Mouse (Mus musculus): ENCODE data around the gene Ror2.

Ror2 gene

DNA sequence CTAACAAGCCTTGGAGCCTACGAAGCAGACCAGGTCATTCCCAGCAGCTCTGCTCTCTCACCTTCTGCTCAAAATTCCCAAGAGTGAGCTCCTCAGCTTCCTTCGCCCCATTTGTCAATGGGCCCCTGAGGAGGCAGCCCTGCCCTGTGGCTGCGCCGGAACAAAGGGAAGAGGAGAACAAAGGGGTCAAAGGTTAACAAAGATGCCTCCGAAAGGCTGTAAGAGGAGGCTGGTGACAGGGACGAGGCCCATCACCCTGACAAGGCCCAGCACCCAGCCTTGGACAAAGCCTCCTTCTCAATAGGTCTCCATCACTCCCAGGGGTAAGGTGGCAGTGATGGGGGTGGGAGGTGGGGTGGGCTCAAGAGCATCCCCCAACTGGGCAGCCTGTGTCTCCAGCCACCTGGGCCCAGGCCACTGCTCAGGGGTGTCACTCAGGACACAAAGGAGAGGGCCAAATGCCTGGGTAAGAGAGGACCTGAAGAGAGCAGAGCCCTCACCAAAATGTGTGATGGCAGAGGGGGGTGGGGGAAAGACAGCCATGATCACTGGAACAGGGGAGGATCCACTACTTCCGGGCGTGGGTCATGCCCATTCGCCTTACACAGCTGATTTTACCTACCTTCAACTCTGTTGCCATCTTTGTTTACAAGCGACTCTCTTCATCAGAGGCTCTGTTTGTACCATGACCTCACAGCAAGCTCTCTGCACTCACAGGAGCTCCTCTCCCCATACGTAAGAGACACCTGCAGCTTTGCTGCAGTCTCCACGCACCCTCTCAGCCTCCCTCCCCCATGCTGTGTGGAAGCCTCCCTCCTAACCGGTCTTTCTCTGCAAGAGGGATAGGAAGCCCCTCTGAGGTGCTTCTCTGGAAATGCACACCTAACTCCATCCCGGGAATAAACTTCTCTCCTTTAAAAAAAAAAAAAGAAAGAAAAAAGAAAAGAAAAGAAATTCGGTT lies 51.8 kb downstream of the Ror2 start:
- no peak for DNase-seq (ENCODE audit: low read depth)

DNA sequence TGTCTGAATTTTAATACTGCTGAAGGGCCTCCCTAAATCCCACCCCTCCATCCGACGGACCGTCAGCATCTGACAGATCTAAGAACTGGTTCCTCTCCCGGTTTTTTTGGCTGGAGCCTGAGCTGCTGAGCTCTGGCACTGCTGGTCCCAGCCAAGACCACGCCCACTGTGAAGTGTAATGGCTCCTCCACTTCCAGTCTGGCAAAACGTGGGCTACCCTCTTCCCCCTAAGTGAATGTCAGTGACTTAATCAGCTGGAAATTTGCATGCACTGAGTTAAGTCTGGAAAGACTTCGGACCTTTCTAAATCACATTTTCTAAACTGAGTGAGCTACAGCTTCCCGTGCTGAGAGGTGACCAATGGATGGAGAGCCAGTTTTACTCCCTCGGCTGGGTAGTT lies 52.5 kb downstream of the Ror2 start:
- DNase-seq (ENCODE audit: low read depth) = peak; percentile 51

DNA sequence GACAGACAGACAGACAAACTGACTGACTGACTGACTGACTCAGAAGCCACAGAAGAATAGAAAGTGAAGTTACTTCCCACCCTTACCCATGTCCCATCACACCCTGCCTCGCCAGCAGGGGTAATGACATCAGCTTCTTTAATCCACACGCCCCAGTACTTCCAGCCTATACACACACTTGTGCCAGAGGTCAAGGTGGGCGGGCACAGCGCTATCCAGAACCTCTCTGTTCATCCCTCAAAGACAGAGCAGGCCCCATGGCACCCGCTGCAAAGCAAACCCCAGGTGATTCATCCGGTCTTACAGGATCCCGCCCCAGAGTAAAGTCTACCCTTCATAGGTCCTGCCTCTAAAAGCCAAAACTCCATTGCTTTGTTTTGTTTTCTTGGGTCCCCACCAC lies 53.5 kb downstream of the Ror2 start:
- no peak for DNase-seq (ENCODE audit: low read depth)

DNA sequence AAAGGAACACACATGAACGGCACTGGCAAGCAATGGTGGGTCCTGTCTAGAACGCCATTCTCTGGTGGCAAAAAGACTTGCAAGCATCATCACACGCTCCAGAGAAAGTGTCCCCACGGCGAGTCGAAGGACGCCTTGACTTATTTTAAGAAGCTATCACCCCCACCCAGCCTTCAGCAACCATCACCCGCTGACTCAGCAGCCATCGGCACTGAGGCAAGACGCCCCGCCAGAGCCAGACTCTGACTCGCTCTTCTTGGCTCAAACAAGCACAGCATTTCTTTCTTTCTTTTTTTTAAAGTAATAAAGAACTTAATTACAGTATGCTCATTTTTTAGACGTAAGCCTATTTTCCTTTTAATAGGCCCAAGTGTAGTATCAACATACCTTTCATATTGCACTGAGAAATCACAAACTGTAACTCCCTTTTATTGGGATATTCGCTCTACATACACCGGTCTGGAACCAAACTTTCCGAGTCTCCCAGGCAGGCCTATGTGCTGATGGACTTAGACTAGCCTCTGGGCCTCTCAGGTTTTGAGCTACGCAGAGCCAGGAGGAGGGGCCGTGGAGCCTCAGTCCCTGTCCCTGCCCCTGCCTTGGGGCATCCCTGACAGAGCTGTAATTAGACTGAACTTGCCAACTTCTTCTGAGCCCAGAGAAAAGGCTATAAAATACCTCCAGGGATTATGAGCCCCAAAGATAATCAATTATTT lies 55.3 kb downstream of the Ror2 start:
- DNase-seq (ENCODE audit: low read depth) = peak; percentile 69

GRCm38 (mm10) chr13:53227019-53227418 lies 58.9 kb downstream of the Ror2 start:
- no peak for DNase-seq (ENCODE audit: low read depth)

- DNase-seq (ENCODE audit: low read depth) = no peak
These were observed 59.5 kb downstream of the Ror2 start for GRCm38 (mm10) chr13:53226461-53226860.

GRCm38 (mm10) chr13:53225925-53226324 lies 60.0 kb downstream of the Ror2 start:
- no peak for DNase-seq (ENCODE audit: low read depth)

DNA sequence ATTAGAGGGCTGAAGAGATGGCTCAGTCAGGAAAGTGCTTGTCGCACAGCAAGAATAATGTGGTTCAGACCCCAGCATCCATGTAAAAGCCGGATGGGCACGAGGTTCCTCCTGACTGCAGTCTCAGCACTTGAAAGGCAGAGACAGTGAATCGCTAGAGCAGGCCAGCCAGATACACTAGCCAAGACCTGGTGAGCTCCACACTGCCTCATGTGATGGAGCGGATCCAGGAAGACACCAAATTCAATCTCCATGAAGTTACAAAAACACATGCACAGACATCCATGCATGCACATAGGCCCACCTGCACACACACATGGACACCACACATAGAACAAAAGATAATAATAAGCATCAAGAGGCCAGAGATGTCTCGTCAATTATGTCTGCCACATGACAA lies 64.7 kb downstream of the Ror2 start:
- no peak for DNase-seq (ENCODE audit: low read depth)

DNA sequence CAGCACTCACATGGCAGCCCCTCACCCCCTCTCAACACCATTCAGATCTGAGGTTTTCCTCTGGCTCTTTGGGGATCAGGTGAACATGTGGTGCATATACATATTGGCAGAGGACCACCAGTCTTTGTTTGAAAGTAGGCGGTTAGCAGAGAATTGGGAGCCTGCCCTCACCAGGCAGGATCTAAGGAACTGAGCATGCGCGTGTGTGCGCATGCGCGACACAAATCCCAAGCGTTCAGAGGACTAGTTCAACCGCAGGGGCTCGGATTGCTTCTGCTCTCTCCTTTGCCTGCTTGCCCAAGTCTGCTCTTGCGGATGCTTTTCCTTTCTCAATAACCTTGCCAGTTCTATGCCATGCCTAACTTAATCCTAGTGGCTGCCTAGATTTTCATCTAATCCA lies 66.0 kb downstream of the Ror2 start:
- no peak for DNase-seq (ENCODE audit: low read depth)

GRCm38 (mm10) chr13:53219391-53219790 lies 66.5 kb downstream of the Ror2 start:
- no peak for DNase-seq (ENCODE audit: low read depth)

DNA sequence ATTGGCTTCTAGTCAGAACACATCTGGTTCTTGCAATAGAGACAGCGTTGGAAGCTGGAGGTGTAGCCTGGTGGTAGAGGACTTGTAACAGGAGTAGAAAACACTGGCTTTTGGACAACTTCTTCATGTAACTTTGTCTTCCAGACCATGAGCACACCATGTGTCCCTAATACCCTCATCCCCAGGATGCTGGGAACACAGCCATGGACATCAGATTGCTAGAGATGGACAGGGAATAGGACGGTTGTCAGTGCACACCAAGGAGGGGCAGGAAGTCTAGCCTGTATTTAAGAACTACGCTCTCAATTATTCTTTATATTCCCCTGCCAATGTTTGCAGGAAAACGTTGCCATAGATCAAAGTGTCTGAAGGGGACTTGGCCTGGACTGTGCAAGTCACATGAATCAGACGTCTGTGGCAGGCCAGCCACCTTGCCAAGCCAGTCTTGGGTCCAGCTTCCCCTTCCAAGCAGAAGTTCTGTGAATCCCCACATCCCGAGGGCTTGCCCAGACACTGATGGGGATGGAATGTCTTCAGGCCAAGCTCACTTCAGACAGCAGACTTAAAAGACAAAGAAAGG lies 68.4 kb downstream of the Ror2 start:
- no peak for DNase-seq (ENCODE audit: low read depth)

- DNase-seq (ENCODE audit: low read depth) = no peak
These were observed 73.8 kb downstream of the Ror2 start for GRCm38 (mm10) chr13:53211971-53212733.

DNA sequence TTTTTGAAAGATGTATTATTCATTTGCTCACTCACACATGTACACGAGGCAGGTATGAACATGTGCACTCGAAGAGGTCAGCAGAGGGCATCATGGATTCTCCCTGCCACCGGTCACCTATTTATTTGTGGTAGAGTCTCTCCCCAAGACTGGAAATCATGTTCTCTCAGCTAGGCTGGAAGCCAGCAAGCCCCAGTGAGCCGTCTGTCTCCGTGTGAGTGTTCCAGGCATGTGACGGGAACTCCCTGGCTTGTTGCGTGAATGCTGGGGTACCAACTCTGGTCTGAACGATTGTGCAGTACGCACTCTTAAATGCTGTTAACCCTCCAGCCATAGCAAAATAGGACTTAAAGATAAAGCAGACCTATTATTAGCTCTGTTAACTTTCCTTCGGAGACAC lies 77.4 kb downstream of the Ror2 start:
- DNase-seq (ENCODE audit: low read depth) = no peak

GRCm38 (mm10) chr13:53205128-53205911 lies 80.6 kb downstream of the Ror2 start:
- peak; percentile 54 for DNase-seq (ENCODE audit: low read depth)

GRCm38 (mm10) chr13:53202439-53202830 lies 83.5 kb downstream of the Ror2 start:
- DNase-seq (ENCODE audit: low read depth) = no peak

DNA sequence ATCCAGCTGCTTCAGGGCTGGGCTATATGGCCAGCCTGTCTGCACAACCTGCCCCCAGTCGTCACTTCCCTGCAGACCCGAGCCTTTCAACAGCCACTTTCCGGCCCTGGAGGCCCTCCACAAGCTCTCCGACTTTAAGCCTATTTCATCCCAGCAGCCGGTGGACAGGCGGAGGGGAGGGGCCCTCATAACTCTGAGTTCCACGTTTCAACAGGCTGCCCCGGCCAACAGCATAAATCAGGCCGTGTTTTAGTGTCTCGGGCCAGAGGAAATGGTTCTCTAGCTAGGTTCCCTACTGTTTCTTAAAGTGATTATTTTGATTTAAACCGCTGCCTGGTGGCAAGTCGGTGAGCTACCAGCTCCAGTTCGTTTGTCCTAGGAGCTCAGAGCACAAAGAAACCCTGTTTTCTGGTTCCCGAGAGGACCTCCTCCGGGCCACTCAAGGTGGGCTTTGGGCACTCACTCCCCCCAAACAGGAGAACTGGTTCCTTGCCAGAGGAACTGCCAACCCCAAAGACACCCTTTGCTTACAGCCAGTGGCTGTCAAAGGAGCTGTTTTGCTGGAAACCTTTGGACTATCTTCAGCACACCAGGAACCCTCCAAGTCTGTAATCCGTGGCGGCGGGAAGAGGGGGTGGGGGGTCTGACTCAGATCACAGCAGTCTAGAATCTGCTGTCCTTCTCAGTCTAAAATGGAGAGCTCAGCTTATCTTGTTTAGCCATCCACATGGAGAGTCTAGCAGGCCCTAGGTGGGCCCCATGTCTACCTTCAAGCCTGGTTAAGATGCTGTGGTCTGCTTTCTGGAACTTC lies 84.1 kb downstream of the Ror2 start:
- DNase-seq (ENCODE audit: low read depth) = no peak

DNA sequence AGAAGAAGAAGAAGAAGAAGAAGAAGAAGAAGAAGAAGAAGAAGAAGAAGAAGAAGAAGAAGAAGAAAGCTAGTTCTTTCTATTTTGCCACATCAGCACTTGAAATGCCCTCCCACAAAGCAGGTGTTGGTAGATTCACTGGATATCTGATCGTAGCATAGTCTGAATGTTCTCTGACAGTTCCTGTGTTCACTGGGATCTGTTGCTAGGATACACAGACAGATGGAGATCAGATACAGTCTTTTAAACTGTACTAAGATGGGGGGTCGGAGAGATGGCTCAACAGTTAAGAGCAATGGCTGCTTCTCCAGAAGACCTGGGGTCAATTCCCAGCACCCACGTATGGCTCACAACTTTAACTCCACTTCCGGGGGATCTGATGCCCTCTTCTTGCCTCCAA lies 85.8 kb downstream of the Ror2 start:
- DNase-seq (ENCODE audit: low read depth) = no peak

- DNase-seq (ENCODE audit: low read depth) = no peak
These were observed 86.7 kb downstream of the Ror2 start for GRCm38 (mm10) chr13:53199262-53199661.

DNA sequence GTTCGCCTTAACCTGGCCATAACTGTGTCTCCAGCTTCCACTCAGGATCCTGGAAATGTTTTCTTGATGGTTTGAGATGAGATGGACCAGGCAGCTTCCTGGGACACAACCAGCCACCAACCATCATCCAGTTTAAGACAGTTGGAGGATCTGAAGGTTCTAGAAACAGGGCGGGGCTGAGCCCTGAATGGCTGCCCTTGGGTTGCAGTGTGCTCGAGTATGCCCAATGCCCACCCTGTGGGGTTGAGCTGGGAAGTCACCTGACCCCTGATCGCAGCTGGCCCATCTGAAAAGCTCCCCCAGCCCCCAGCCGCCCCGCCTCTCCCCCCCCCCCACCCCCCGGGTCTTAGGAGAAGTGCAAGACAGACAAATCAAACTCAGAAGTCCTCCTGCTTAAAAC lies 89.2 kb downstream of the Ror2 start:
- no peak for DNase-seq (ENCODE audit: low read depth)

GRCm38 (mm10) chr13:53195951-53196677 lies 89.8 kb downstream of the Ror2 start:
- DNase-seq (ENCODE audit: low read depth) = no peak
